Mouse (Mus musculus) lung, postnatal 14 days (tissue): ENCODE results near the gene Lipk.

Source experiments
- DNase-seq: peaks from one replicate; pipeline ENCODE4 v3.0.0; 2021

The Lipk gene

GRCm38 (mm10) chr19:34008002-34008401 lies at the start of gene Lipk:
Gene Lipk, plus strand, starts transcription at chr19:34008290.
- no peak for DNase-seq

- DNase-seq = no peak
Observed at GRCm38 (mm10) chr19:33960887-33961286, 47.2 kb upstream of the Lipk start, which contains the start of gene Lipf. Gene Lipf, plus strand, starts transcription at chr19:33961187.

GRCm38 (mm10) chr19:33979007-33979406 lies 29.1 kb upstream of the Lipk start:
- peak; percentile 14 for DNase-seq

GRCm38 (mm10) chr19:33983043-33983442 lies 25.0 kb upstream of the Lipk start:
- DNase-seq = no peak

GRCm38 (mm10) chr19:34021440-34022172 lies 13.5 kb downstream of the Lipk start:
- no peak for DNase-seq

GRCm38 (mm10) chr19:34022759-34023158 lies 14.7 kb downstream of the Lipk start:
- no peak for DNase-seq

GRCm38 (mm10) chr19:34039731-34040130 lies 31.6 kb downstream of the Lipk start:
- DNase-seq = no peak

GRCm38 (mm10) chr19:34043008-34043407 lies 34.9 kb downstream of the Lipk start:
- DNase-seq = no peak

GRCm38 (mm10) chr19:34049371-34050039 lies 41.4 kb downstream of the Lipk start:
- peak; percentile 11 for DNase-seq

- DNase-seq = no peak
Observed at GRCm38 (mm10) chr19:34051502-34051901, 43.4 kb downstream of the Lipk start.

- no peak for DNase-seq
Observed at GRCm38 (mm10) chr19:34063547-34063946, 55.5 kb downstream of the Lipk start.

- no peak for DNase-seq
Observed at GRCm38 (mm10) chr19:34064059-34064458, 56.0 kb downstream of the Lipk start.

- DNase-seq = no peak
Observed at GRCm38 (mm10) chr19:34066779-34067472, 58.8 kb downstream of the Lipk start, which contains the start of gene Lipn. Gene Lipn, plus strand, starts transcription at chr19:34067358.

- no peak for DNase-seq
Observed at GRCm38 (mm10) chr19:34074239-34074638, 66.1 kb downstream of the Lipk start.

GRCm38 (mm10) chr19:34078130-34078529 lies 70.0 kb downstream of the Lipk start:
- no peak for DNase-seq

GRCm38 (mm10) chr19:34089011-34089680 lies 81.1 kb downstream of the Lipk start:
- no peak for DNase-seq

- no peak for DNase-seq
Observed at GRCm38 (mm10) chr19:34095381-34095780, 87.3 kb downstream of the Lipk start.

GRCm38 (mm10) chr19:34096228-34096627 lies 88.1 kb downstream of the Lipk start:
- no peak for DNase-seq
